Mouse (Mus musculus): ENCODE data around the gene Sgms1. TPM values are rescaled to one million over a fixed set of nuclear protein-coding genes. Genes with fewer than 3 reads are reported as not detected.

Gene Sgms1
- polyA plus RNA-seq, 1 experiment: 5.3 TPM

GRCm38 (mm10) chr19:32304898-32305297 is 84.6 kb downstream of the Sgms1 start:
- H3K4me3 ChIP-seq (ENCODE audit: insufficient read depth, poor library complexity, severe bottlenecking): no peak overlapping the region
- no peak overlapping the region for H3ac ChIP-seq (ENCODE audit: control insufficient read depth, insufficient read length, low read depth)
- peaks cover 9% of the 10 kb centered on the region for H3K79me2 ChIP-seq (ENCODE audit: control insufficient read depth, insufficient read depth)
- H3K36me3 ChIP-seq (ENCODE audit: control insufficient read depth, insufficient read depth): no peaks in the 10 kb centered on the region
- H3K79me3 ChIP-seq (ENCODE audit: low read depth): peaks cover 1% of the 10 kb centered on the region
- no peaks in the 10 kb centered on the region for H3K27me3 ChIP-seq (ENCODE audit: control insufficient read depth, insufficient read depth, insufficient read length)
- no peak for TF ChIP-seq USF1 (IDR thresholded peaks at IDR 0.05; ENCODE audit: low read depth)
- no peak for TF ChIP-seq MYOG (IDR thresholded peaks at IDR 0.05; ENCODE audit: control insufficient read depth, extremely low read depth, insufficient read length)
- TF ChIP-seq MAX (IDR thresholded peaks at IDR 0.05): peak; percentile 33
- no peak for TF ChIP-seq CEBPB (IDR thresholded peaks at IDR 0.05; ENCODE audit: low read depth)
- TF ChIP-seq FOSL1 (IDR thresholded peaks at IDR 0.05; ENCODE audit: insufficient read depth, low read length, poor library complexity, severe bottlenecking): peak; percentile 50
- TF ChIP-seq MYOD1 (IDR thresholded peaks at IDR 0.05; ENCODE audit: control insufficient read depth, insufficient read length, low read depth): no peak

- Histone ChIP-seq H3K27me3 (ENCODE audit: control insufficient read depth, insufficient read depth, insufficient read length) (no peaks in the 10 kb centered on the region), H3ac (ENCODE audit: control insufficient read depth, insufficient read length, low read depth) (no peak overlapping the region)
Measured at GRCm38 (mm10) chr19:32304008-32304873, 85.3 kb downstream of the Sgms1 start.

DNA sequence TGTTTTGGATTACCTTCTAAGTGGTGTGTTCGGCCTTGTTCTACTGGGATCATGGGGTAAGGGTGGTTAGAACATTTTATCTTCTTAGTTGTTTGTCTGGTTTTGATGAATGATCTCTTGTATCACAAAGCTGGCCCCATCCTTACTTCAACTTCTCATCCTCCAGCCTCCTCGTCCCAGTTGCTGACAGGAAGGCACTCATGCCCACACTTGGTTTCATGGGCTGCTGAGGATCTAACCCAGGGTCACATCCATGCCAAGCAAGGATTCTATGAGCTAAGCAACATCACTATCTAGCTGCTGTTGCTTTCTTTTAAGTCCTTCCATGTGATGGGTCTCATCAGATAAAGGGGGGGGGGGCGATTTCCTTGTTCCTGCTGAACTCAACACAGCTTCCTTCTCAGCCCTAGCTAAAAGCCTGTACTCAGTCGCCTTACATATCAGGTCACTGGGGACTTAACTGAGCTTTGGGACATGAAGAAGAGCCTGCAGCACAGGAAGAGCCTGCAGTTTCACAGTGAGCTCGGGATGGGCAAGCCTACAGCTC is 86.6 kb downstream of the Sgms1 start:
- no peak for TF ChIP-seq CEBPB (IDR thresholded peaks at IDR 0.05; ENCODE audit: low read depth)
- TF ChIP-seq MYOG (IDR thresholded peaks at IDR 0.05; ENCODE audit: control insufficient read depth, extremely low read depth, insufficient read length): no peak
- no peak for TF ChIP-seq MYOD1 (IDR thresholded peaks at IDR 0.05; ENCODE audit: control insufficient read depth, insufficient read length, low read depth)
- TF ChIP-seq MAX (IDR thresholded peaks at IDR 0.05): no peak
- no peak for TF ChIP-seq USF1 (IDR thresholded peaks at IDR 0.05; ENCODE audit: low read depth)
- no peak for TF ChIP-seq CTCF (IDR thresholded peaks at IDR 0.05; ENCODE audit: control insufficient read depth, insufficient read depth, insufficient read length)
- TF ChIP-seq FOSL1 (IDR thresholded peaks at IDR 0.05; ENCODE audit: insufficient read depth, low read length, poor library complexity, severe bottlenecking): no peak
- Histone ChIP-seq H3K27me3 (ENCODE audit: control insufficient read depth, insufficient read depth, insufficient read length) (no peaks in the 10 kb centered on the region), H3K36me3 (ENCODE audit: control insufficient read depth, insufficient read depth) (no peaks in the 10 kb centered on the region), H3K4me3 (ENCODE audit: insufficient read depth, poor library complexity, severe bottlenecking) (no peak overlapping the region), H3K79me2 (ENCODE audit: control insufficient read depth, insufficient read depth) (peaks cover 9% of the 10 kb centered on the region), H3K79me3 (ENCODE audit: low read depth) (peaks cover 1% of the 10 kb centered on the region), H3ac (ENCODE audit: control insufficient read depth, insufficient read length, low read depth) (no peak overlapping the region)

More at GRCm38 (mm10) chr19:32304008-32304873, 85.3 kb downstream of the Sgms1 start:
- H3K4me3 ChIP-seq (ENCODE audit: insufficient read depth, poor library complexity, severe bottlenecking): no peak overlapping the region
- no peaks in the 10 kb centered on the region for H3K36me3 ChIP-seq (ENCODE audit: control insufficient read depth, insufficient read depth)
- TF ChIP-seq CEBPB (IDR thresholded peaks at IDR 0.05; ENCODE audit: low read depth): no peak
- no peak for TF ChIP-seq MAX (IDR thresholded peaks at IDR 0.05)
- no peak for TF ChIP-seq MYOG (IDR thresholded peaks at IDR 0.05; ENCODE audit: control insufficient read depth, extremely low read depth, insufficient read length)
- no peak for TF ChIP-seq FOSL1 (IDR thresholded peaks at IDR 0.05; ENCODE audit: insufficient read depth, low read length, poor library complexity, severe bottlenecking)
- H3K79me3 ChIP-seq (ENCODE audit: low read depth): peaks cover 1% of the 10 kb centered on the region
- H3K79me2 ChIP-seq (ENCODE audit: control insufficient read depth, insufficient read depth): peaks cover 9% of the 10 kb centered on the region

- Histone ChIP-seq H3K27me3 (ENCODE audit: control insufficient read depth, insufficient read depth, insufficient read length) (no peaks in the 10 kb centered on the region), H3K79me2 (ENCODE audit: control insufficient read depth, insufficient read depth) (peaks cover 9% of the 10 kb centered on the region), H3K4me3 (ENCODE audit: insufficient read depth, poor library complexity, severe bottlenecking) (no peak overlapping the region), H3ac (ENCODE audit: control insufficient read depth, insufficient read length, low read depth) (no peak overlapping the region), H3K79me3 (ENCODE audit: low read depth) (peaks cover 1% of the 10 kb centered on the region), H3K36me3 (ENCODE audit: control insufficient read depth, insufficient read depth) (no peaks in the 10 kb centered on the region)
- TF ChIP-seq USF1 (IDR thresholded peaks at IDR 0.05; ENCODE audit: low read depth): no peak
- no peak for TF ChIP-seq MYOG (IDR thresholded peaks at IDR 0.05; ENCODE audit: control insufficient read depth, extremely low read depth, insufficient read length)
- no peak for TF ChIP-seq MAX (IDR thresholded peaks at IDR 0.05)
- no peak for TF ChIP-seq CEBPB (IDR thresholded peaks at IDR 0.05; ENCODE audit: low read depth)
- no peak for TF ChIP-seq CTCF (IDR thresholded peaks at IDR 0.05; ENCODE audit: control insufficient read depth, insufficient read depth, insufficient read length)
- no peak for TF ChIP-seq MYOD1 (IDR thresholded peaks at IDR 0.05; ENCODE audit: control insufficient read depth, insufficient read length, low read depth)
- TF ChIP-seq FOSL1 (IDR thresholded peaks at IDR 0.05; ENCODE audit: insufficient read depth, low read length, poor library complexity, severe bottlenecking): no peak
Measured at GRCm38 (mm10) chr19:32301568-32301967, 87.9 kb downstream of the Sgms1 start.

GRCm38 (mm10) chr19:32298221-32298620 is 91.3 kb downstream of the Sgms1 start:
- H3K79me2 ChIP-seq (ENCODE audit: control insufficient read depth, insufficient read depth): peaks cover 8% of the 10 kb centered on the region
- no peak for TF ChIP-seq CEBPB (IDR thresholded peaks at IDR 0.05; ENCODE audit: low read depth)
- no peaks in the 10 kb centered on the region for H3K36me3 ChIP-seq (ENCODE audit: control insufficient read depth, insufficient read depth)
- no peaks in the 10 kb centered on the region for H3K27me3 ChIP-seq (ENCODE audit: control insufficient read depth, insufficient read depth, insufficient read length)
- H3K4me3 ChIP-seq (ENCODE audit: insufficient read depth, poor library complexity, severe bottlenecking): no peak overlapping the region
- H3K79me3 ChIP-seq (ENCODE audit: low read depth): no peaks in the 10 kb centered on the region
- no peak overlapping the region for H3ac ChIP-seq (ENCODE audit: control insufficient read depth, insufficient read length, low read depth)

DNA sequence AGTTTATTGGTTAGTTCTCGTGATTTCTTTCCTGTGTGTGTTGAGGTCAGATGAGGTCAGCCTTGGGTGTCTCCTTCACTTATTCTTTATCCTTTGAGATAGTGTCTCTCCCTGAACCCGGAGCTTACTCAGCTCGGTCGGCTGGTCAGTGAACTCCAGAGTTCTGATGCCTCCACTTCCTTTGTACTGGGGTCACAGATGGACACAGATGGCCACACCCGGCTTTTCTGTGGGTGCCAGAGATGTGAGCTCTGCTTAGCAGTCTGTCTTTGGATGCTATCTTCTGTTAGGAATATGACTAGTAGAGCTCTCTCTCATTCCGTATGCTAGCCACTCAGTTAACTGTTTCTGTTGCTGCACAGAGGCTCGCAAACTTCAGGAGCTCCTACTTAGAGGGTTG is 92.7 kb downstream of the Sgms1 start:
- Histone ChIP-seq H3K4me3 (ENCODE audit: insufficient read depth, poor library complexity, severe bottlenecking) (no peak overlapping the region), H3K27me3 (ENCODE audit: control insufficient read depth, insufficient read depth, insufficient read length) (no peaks in the 10 kb centered on the region), H3K79me3 (ENCODE audit: low read depth) (no peaks in the 10 kb centered on the region), H3K79me2 (ENCODE audit: control insufficient read depth, insufficient read depth) (no peaks in the 10 kb centered on the region), H3ac (ENCODE audit: control insufficient read depth, insufficient read length, low read depth) (no peak overlapping the region), H3K36me3 (ENCODE audit: control insufficient read depth, insufficient read depth) (no peaks in the 10 kb centered on the region)
- TF ChIP-seq CTCF (IDR thresholded peaks at IDR 0.05; ENCODE audit: control insufficient read depth, insufficient read depth, insufficient read length) (no peak), CEBPB (IDR thresholded peaks at IDR 0.05; ENCODE audit: low read depth) (no peak), MAX (IDR thresholded peaks at IDR 0.05) (no peak), USF1 (IDR thresholded peaks at IDR 0.05; ENCODE audit: low read depth) (no peak)

All from C2C12 (cell line).